Mouse (Mus musculus) cortical plate, adult 2 months (tissue): ENCODE results near the gene Gpbp1.

Source experiments
- CTCF ChIP-seq: fragments of 200-500 bp; IDR thresholded peaks from 2 replicates; pipeline ENCODE4 v1.5.1; 2011; ENCODE audit warnings: mild to moderate bottlenecking, control low read depth, low read length; ENCODE audit not compliant: insufficient read depth; ENCODE audit errors: extremely low read depth
- POLR2A ChIP-seq: fragments of 200-500 bp; IDR thresholded peaks from 2 replicates; pipeline ENCODE4 v1.6.1; 2011; ENCODE audit warnings: mild to moderate bottlenecking, low read length, control low read depth; ENCODE audit not compliant: insufficient read depth; ENCODE audit errors: extremely low read depth

DNA sequence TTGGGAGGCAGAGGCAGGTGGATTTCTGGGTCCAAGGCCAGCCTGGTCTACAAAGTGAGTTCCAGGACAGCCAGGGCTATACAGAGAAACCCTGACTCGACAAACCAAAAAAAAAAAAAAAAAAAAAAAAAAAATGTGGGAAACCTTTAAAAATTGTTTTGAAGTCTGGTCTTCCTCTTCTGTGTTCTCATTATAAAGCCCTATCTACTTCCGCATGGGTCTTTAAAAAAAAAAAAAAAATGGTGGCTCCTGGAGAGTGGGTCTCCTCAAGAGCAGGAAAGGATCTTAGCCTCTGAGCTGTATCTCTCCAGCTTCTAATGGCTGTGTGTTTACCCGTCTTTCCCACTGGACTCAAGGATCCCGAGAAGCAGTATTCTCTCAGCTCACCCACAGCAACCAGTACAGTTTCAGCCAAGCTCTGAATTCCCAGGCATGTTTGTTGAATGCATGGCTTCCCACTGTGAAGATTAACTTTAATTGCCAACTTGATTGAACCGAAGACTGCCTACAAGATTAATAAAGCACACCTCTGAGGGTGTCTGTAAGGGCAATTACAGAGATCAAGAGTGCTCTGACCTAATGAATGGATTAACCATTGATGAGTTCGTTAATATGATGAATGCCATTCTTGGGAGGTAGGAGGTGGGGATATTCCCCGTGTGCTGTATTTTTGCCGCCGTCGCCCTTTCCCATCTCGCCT lies 4.6 kb upstream of the Gpbp1 start:
- TF ChIP-seq CTCF (no peak), POLR2A (no peak)
